Mouse (Mus musculus) spleen, adult 18-20 months (tissue): ENCODE results near the gene Decr2.
"Not testable (repeated sequence)": the region's sequence is repeated elsewhere in the genome, so short reads cannot be mapped to it uniquely, and the experiment has no call there.

Experiments
- DNase-seq, 2 experiments: peaks; one replicate each; pipeline ENCODE4 v3.0.0; 2022; ENCODE audit warnings: mixed read lengths in 2 of 2

Gene Decr2

DNA sequence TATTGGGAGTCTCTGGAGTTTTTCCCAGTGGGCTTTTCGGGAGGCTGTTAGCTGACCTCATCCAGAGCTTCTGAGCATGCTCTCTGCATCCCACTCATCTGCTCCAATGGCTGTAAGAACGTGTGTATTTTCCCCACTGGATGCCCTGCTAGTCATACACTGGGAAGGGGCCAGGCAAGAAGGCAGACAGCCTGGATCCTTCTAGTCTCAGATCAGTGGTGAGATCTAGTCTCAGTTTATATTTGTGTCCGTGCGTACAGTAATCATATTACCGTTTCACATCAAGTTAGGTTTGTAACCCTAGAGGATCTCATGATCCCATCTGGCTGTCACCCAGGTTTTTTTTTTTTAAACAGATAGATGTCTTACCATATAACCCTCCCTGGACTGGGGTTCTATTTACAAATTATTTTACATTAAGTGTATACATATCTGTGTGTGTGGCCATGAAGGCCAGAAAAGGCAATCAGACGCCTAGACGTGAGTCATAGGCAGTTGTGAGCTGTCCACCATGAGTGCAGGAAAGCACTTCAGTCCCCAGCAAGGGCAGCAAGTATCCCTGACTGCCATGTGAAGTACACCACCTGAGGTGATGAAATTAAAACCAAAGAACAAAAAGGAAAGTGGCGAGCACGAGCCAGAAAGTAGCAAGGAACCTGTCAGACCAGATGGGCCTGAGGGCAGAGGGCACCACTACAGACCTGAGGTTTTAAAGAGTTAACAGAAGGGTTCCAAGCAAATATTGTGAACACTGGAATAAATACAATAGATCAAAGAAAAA is 32.2 kb downstream of the Decr2 start:
- DNase-seq, result no peak

DNA sequence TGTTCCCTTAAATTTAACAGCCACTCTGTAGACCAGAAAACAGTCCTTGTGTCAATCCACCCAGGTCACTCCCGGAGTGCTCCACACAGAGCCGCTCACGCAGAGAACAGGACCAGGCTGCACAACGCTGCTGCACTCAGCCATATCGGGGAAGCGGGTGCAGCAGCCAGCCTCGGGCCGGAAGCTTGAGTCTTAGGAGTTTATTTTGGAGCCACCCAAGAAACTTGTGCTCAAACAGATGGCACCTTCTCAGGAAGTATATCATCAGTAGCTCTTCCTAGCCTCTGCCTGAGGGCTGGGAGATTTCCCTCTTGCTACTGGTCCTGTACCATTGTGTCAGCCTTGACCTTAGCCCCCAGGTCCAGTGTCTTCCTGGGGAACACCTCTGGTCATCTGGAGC is 32.9 kb downstream of the Decr2 start:
- no peak for DNase-seq

DNA sequence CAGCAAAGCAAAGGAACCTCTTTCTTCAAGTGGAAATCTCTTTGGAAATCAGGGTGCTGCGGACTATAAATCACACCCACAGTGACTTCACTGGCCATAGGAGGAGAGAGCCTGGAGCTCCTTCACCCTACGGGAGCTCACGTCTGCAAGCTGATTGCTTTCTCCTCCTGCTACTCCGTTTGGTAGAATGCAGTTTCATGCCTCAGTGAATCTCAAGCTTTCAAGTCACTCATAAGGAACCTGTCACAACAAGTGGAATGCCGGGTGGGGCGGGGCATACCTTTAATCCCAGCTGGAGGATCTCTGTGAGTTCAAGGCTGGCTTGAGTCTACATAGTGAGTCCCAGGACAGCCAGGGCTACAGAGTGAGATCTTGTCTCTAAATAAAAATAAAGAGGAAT is 35.0 kb downstream of the Decr2 start:
- no peak for DNase-seq

DNA sequence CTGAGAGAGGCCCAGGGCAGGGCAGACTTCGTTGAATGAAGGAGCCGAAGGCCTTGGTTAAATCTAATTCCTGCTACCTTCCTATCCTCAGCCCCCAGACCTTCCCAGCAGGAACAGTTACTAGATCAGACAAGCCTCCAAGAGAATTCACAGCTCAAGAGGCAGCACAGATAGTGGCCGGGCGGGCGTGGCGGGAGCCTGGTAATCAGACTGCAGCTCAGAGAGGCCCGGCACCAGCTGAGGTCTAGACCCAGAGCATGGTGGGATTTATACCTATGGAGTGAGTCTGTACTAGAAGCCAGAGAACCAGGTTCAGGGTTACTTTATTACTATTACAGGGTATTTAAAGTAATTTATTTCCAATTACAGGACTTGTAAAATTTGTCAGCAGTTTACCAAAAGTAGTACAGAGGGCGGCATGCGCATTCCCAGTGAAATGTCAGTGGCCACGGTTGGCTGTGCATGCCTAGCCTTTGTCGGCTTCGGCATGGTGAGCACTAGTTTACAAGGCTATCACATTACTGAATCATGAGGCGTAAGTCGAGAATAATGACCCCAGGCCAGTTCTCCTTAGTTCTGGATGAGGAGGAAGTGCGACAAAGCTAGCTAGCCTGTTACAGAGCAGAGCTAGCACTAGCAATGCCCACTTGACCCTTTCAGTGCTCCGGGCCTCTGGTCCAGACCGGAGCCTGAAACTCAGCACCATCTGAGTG is 35.8 kb downstream of the Decr2 start:
- DNase-seq, result no peak

DNA sequence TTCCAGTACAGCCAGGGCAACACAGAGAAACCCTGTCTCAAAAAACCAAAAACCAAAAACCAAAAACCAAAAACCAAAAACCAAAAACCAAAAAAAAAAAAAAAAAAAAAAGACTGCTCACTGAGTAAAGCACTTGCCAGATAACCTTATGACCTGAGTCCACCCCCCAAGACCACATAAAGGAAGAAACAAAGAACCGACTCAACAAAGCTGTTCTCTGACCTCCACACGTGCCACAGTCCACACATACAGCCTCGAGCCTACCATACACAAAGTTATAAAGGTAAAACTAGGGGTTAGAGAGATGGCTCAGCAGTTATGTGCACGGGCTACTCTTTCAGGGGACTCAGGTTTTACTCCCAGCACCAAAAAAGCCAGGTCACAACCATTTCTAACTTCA is 37.4 kb downstream of the Decr2 start:
- no peak for DNase-seq

DNA sequence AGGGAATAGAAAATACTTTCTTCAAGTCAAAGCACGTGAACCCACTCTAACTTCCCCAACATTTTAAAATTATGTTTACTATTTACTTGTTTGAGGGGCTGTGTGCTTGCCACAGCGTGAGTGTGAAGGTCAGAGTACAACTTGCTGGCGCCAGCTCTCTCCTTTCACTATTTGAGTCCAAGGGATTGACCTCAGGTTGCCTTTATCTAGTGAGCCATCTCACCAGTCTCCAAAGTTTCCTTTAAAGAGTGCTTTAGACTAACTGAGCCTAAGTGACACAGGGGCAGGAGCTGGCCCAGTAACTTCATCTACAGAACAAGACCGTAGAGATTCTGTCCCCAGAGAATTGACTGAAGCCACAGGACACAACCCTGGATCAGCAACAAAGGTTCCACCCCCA is 38.1 kb downstream of the Decr2 start:
- DNase-seq, result no peak

DNA sequence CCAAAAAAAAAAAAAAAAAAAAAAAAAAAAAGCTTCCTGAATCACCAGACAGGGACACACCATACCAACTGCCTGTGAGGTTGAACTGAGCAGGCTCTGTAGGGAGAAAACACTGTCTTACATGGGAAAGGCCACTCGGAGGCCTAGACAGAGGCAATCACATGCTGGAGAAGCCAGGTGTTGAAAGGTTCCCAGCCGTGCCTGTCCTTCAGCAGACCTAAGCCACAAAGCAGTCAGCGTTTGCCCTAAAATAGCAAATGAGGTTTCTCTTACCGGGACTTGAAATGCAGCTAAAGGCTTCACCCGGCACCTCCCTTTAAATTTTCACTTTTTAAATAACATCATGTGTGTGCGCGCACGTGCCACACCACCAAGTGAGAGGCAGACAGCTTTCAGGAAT is 42.0 kb downstream of the Decr2 start:
- no peak for DNase-seq

DNA sequence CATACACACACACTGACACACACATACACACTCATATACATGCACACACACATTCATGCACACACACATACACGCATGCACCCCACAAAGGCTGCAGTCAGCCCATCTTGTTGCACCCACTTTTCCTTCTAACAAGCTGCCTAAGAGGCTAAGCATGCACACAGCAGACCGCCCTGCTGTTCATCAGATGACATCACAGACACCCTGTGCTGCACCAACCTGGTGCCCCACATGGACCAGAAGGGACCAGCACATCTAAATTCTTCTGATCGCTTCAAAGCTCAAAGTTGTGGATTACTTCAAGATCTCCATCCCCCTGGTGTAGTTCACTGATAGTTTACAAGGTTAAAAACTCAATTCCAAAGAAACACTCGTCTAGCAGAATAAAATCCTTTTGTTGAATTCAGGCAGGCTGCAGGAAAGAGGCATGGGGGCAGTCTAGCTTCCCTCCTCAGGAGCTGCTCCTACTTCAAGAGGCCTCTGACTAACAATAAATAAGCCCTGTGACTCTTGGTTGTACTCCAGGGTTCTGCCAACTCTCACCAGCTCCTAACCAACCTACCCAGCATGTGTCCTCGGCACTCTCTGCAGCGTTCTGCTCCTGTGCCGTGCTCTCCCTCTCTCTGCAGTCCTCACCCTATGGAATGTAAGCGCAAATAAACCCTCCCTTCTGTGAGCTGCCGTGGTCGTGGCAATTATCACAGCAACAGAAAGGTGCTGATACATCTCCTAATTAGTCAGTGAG is 43.7 kb downstream of the Decr2 start:
- DNase-seq, result no peak

DNA sequence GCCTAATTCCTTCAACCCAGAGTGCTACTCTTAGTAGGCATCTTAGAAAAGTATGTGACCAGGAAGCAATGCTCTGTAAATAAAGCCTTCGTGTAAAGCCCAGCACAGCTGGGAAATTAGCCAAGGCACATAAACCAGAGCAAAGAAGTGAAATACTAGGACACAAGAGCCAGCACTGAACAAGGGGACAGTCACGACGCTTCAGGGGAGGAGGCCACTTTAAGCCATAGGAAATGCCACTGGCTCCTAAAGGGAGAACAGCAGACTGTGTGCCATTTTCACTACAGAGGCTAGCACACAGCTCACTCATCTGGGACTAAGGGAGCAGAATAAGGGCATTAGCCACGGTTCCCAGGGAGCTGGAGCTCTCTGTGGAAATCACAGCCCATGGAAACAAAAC is 44.9 kb downstream of the Decr2 start:
- no peak for DNase-seq

DNA sequence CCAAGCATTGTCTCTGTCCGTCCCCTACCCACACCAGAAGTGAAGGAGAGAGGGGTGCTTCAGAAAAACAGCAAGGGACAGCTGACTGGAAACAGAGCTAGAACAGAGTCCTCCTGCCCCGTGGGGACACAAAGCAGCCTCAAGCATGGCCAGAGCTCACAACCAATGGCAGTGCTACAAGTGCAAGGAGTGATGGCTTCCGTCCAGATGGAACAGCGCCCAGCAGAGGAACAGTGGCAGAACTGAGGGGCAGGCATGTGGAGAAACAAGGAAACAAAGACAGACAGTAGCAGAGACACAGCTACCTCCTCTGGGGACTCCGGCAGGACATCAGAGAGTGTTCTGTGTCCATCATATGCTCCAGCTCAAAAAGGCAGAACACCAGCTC is 46.9 kb downstream of the Decr2 start:
- no peak for DNase-seq

DNA sequence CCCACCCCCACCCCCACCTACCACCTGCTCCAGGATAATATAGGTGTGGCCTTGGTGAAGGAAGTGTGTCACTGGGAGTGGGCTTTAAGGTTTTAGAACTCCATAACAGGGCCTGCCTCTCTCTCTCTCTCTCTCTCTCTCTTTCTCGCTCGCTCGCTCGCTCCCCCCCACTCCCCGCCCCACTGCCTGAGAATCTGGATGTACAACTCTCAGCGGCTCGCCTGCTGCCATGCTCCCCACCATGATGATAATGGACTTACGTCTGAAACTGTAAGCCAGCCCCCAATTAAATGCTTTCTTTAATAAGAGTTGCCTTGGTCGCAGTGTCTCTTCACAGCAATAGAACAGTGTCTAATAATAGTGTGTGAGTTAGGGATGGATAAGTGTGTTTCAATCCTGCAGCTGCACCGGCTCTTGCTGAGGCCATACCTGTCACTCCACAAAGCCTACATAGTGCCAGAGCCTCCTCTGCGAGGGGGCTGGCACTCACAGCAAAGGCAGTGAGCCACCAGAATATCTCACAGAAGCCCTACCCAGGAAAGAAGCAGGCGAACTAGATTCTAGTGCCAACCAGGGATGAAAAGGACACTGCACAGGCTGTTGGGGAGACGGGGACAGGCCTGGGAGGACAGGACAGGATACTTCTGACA is 47.4 kb downstream of the Decr2 start:
- no peak for DNase-seq

DNA sequence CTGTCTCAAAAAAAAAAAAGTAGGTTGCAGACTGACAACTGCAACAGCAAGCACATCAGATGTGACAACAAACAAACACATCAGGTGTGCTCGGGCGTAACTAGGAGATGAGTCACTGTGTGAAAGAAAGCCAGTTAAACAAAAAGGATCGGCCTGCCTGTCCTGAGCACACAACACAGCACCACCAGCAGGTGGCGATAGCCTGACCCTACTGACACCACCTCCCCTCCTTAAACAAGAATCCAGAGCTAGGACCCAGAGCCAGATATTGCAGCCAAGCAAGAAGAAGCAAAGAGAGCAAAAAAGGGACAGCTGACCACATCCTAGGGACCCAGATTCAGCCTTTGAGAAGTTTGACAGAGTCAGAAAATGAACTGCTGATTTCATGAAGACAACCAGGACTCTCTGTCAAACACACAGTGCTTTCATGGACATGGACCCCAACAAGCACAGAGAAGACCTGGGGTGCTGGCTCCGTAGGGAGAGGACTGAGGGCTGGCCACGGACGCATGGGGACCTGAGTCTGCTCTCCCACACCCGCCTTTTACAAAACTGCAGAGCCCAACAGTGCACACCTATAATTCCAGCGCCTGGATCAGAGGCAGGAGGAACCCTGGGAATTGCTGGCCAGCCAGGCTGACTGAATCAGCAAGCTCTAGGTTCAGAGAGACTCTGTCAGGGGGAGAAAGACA is 48.9 kb downstream of the Decr2 start:
- peak; percentile 13 to 40 for DNase-seq

DNA sequence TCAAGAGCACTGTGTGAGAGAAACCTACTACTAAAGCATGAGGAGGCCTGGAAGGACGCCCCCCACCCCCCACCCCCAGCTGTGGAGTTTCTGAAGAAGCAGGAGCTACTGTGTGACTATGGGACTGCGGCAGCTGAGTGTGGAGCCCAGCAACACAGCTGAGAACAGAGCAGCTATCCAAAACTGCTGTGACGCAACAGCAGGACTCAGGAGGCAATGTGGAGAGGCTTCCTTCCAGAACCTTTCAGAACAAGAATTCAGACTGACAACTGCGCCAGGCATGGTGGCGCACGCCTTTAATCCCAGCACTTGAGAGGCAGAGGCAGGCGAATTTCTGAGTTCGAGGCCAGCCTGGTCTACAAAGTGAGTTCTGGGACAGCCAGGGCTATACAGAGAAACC is 49.4 kb downstream of the Decr2 start:
- DNase-seq, result not testable (repeated sequence)

DNA sequence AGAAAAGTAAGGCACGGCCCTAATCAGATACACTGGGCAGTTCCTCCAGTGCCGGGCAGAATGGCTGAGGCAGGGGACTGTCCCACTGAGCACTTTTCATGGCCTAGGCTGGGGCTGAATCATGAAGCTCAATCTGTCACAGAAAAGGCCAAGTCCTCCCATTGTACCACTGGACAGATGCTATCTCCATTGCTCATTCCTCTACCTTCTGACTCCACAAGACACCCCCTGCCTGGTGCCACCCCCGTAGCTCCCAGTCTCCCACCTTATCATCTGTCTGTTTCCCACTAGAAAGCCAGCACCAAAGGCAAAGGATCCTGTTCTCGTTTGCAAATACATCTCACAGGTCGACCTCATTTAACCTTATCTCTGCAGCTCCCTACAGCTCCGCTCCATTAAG is 58.1 kb downstream of the Decr2 start:
- DNase-seq, result no peak

DNA sequence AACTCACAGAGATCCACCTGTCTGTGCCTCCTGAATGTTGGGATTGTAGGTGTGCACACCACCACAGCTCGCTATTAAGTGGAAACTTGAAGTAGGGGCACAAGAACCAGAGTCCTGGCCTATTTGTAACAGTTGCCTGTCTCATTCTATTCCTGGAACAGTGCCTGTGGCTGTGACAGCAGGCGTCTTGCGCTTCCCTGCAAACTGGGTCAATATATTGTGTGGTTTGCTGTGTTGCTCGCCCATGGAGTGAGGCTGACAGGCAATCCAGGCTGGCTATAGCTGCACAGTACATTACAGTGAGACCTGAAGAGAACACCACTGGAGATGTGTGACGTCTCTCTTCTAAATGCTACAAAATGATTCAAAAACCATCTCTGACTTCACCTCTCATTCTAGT is 58.6 kb downstream of the Decr2 start:
- no peak for DNase-seq
